Mouse (Mus musculus): ENCODE measurements around the gene Tpp1.
A peak's percentile ranks its signal among the peaks of the same experiment; 100 is the strongest.

Gene Tpp1

DNA sequence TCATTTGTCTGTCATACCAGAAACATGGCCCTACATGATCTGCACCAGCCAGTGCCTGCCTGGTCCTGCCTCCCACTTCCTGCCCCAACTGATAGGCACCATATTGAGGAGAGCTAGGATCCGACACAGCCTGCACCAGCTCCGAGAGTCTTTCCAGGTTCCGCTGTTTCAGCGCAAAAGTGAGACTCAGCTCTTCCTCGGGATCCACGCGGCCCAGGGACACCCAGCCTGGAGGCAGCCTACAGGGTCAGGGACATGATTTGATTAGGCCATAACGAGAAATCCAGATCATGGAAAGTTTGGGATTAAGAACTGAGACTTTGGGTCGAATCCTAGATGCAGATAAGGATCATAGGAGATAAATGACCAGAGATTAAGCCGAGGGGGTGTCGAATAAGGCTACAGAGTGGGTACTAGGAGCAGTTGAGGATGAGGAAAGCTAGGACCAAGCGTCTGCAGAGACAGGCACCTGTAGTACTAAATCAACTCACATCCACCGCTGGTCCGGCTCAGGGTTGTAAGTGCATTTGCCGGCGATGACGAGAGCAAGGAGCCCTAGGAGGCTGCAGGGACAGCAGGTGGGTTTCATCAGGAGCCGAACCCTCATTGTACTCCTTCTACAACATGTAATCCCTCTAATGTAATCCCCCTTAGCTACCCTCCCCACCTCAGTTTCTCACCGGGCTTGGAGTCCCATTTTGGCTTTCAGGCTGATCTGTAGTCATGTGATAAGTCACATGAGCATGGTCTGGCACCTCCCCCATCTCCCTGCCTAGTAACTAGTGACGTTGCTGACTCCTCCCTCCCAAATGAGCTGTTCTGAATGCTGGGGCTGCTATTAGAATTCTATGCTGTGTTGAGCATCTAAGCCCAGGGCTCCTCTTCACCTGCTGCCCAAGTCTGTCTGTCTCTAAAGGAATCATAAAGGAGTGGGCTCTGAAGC lies at the start of gene Tpp1:
Gene Tpp1 (minus strand): TSS at position 745 of the 943 bp plus-strand sequence.
- DNase-seq, result peak; percentile 92

- DNase-seq, result no peak
Measured at GRCm38 (mm10) chr7:105796972-105797371, 44.9 kb upstream of the Tpp1 start.

DNA sequence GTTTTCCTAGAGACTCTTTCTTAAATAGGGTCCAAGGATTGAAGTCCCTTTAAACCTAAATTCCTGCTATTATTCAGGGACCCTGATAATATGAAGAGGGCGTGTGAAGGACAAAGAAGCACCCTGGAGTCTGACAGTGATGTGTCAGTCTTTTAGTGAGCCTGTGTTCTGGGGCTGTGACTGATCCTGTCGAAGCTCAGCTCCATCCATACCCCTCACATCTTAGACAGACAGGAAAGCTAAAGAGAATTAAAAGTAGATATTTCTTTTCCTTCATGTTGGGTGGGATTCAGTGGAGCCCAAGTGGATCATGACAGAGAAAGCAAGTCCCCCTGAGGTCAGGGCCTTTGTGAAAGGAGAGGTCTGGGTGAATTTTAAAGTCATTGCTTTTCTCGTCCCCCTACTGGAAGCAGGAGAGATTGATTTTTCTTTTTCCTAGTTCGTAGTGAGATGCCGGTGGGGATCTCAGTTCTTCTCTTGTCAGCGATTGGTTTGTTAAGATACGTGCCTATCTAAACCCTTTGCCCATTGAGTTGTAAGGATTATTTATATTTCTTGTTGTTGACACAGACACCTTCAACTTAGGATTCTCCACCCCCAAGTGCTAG lies 43.8 kb upstream of the Tpp1 start:
- no peak for DNase-seq

GRCm38 (mm10) chr7:105793701-105794100 lies 41.7 kb upstream of the Tpp1 start:
- peak; percentile 31 for DNase-seq

DNA sequence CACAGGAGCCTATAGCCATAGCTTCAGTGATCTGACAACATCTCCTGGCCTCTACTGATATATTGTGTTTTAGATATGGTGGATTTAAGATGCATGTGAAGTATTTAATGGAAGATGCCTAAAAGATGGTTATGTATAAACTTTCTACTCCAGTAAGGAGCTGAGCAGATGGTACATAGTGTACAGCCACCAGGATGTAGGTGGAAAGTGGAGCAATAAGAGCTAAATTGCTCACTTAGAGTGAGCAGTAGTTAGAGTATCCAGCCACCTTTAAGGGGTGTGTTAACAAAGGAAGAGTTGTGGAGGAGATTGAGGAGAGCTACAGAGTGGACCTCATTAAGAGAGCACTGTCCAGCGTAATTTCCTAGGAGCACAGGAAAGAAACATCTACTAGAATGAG lies 39.1 kb upstream of the Tpp1 start:
- no peak for DNase-seq

DNA sequence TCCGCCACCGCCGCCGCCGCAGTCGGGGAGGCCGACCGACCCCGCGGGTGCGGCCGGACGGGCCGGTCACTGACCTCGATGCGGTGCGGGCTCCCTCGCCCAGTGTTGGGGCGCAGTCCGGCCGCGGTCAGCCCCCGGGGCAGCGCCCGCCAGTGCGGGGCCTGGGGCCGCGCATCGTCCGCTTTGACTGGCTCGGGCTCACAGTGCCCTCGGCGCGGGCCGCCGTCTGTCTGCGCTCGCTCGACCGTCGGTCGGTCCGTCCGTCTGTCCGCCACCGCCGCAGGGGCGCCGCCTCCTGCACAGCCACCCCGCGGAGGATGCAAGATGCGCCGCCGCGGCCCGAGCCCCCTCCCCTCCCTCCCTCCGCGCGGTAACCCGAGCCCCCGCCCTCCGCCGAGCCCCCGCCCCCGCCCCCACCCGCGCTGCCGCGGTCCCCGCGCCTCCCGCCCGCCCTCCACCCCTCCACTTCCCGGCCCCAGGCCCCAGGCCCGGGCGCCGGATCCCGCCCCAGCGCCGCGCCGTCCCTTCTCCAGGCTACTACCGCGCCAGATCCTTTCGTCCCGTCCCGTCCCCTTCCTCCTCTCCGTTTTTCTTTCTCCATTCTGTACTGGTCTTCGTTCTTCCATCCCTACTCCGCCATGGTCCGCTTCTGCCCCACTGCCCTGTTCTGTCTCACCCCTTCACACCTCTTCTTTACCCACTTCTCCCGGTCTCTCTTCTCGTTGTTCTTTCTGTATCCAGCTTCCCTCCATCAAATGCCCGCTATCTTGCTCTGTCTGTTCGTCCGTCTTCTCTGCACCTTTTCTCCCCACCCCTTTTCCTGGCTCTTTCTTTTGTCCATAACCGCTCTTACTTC lies 35.5 kb upstream of the Tpp1 start, which contains the start of gene Dchs1:
Gene Dchs1 (minus strand): TSS at position 370 of the 856 bp plus-strand sequence.
- peak; percentile 70 for DNase-seq

DNA sequence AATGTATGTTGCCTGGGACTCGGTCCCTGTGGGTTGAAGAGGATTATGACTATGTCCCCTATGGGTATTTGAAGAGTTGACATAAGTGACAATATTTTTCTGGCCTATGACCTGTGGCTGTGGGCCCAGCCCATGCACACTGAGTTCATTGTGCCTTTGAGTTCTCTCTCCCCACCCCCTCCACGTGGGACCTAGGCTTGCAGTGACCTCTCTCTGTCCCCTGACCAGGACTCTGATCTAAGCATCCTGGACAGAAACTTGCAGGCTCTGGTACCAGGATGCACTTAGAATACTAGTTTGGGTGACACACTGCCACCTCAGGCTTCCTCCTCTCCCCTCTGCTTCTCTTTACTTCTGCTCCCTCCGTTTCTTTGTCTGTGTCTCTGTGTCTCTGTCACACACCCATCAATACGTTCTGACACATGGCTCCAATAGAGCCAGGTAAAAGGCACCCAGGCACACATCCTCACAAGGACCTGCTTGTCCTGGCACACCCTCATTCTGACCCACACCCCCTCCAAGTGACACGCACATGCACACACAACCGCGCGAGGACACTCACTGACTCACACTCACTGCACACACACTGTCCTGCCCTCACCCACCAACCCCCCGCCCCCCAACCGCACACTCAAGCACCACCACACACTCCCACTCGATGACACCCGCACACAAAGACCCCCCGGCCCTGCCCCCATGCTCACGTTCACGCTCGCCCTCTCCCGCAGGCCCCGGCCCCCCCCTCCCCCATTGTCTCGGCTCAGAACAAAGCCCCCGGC lies 34.7 kb upstream of the Tpp1 start:
- DNase-seq, result peak; percentile 35

- peak; percentile 30 for DNase-seq
Measured at GRCm38 (mm10) chr7:105784556-105784955, 32.5 kb upstream of the Tpp1 start.

GRCm38 (mm10) chr7:105783861-105784260 lies 31.8 kb upstream of the Tpp1 start:
- no peak for DNase-seq

DNA sequence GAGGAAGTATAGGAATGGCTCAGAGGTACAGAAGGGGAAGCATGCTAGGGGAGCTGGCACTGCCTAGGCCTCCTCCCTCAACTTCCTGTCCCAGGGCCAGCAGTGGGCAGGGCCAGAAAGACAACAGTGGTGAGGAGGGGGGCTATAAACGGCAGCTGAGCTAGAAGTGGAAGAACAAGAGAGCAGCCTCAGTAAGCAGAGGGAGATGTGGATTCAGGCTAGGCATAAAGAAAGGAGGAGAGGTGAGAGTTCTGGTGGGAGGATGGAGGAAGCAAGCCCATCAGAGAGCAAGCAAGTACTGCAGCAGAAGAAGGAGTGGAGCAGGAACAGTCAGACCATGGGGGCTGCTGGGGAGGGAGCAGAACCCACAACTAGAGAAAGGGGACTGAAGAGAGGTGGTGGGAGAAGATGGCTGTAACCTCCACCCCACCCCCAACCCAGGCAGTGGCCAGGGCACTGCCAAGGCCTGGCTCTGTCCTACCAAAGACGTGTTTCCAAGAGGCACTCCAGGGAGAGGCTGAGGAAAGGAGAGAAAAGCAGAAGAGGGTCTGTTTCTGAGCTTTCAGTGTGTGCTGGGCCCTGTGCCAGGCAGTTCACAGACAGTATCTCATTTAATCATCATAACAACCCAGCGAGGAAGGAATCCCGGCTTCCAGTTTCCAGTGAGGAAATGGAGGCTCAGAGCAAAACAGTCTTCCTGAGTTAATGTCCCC lies 26.7 kb upstream of the Tpp1 start:
- DNase-seq, result peak; percentile 77

DNA sequence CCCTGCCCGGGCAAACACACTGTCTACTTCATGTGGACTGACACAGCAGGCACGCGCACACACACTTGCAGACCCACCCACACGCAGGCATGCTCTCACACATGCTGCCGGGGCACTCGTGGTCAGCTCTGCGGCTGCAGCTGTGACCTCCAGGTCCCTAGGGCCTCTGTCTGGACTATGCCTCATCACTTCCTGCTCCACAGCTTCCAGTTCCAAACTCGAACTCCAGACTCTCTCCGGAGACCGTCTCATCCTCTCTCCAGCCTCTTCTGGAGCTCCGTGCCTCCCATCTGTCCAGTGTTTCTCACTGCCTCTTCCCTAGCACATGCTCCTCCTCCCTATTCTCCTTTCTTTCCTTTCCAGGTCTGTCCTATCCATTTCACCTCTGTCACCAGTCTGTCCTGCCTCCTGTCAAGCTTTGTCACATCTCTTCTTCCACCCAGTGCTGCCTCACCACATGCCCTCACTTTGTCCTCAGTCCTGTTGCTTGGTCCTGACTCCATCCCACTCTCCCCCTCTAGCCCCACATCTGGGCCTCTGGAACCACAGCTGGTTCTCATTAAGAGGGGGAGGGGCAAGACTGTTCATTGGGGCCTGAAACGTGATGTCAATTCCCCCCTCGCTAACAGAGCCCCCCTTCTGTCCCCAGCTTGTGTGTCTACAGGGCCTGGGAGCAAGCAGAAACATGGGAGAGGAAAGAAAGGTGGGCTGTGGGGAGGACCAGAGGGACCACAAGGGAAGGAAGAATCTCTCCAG lies 25.9 kb upstream of the Tpp1 start:
- DNase-seq, result peak; percentile 83

GRCm38 (mm10) chr7:105777316-105777715 lies 25.3 kb upstream of the Tpp1 start:
- no peak for DNase-seq

- no peak for DNase-seq
Measured at GRCm38 (mm10) chr7:105776026-105776425, 24.0 kb upstream of the Tpp1 start.

- DNase-seq, result peak; percentile 79
Measured at GRCm38 (mm10) chr7:105774661-105775060, 22.6 kb upstream of the Tpp1 start.

DNA sequence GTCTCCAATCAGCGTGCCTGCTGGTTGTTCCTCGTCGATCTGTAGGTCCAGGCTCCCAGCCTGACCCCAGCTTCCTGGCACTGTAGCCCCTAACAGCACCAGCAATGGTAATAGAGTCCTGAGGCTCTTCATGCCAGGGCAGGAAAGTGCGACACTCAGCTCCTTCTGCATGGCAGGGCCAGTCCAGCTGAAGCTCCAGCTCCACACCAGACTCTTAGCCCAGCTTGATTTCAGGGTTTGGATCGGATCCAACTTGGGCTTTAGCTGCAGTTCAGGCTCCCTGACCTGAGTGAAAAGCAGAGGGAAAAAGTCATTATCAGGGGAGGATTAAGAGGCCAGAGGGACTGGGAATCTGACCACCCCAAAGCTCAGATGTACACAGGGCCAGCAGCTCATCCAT lies 21.0 kb upstream of the Tpp1 start:
- peak; percentile 39 for DNase-seq

DNA sequence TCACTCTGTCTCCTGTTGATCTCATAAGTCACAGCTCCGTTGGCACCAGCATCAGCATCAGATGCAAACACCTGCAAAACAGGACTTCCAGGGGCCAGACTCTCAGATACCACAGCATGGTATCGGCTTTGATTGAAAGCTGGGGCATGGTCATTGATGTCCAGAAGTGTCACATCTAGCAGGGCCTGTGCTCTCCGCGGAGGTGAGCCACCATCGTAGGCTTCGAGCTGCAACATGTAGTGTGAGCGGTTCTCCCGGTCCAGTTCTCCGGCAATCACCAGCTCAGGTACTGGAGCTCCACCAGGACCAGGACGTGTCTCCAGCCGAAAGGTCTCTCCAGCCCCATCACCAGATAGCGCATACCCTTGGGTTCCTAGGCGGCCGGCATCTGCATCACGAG lies 20.3 kb upstream of the Tpp1 start:
- DNase-seq, result no peak

DNA sequence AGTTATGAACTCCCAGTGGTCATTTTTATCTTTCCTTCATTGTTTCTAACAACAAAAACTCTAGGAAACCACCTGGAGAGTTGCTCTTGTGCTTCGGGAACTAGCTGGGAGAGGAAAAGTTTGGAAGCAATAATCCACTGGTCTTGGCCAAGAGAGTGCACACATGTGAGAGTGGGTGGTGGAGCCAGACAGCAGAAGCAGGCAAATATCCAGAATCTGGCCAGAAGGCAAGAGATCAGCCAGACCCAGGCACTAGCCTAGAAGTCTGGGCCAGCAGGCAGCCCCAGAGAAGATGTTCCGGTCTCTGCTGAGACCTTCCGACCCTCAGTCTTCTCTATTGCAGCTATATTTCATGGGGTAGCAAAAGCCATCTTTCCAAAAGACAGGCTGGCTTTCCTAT lies 17.9 kb upstream of the Tpp1 start:
- DNase-seq, result no peak

GRCm38 (mm10) chr7:105767729-105768165 lies 15.7 kb upstream of the Tpp1 start:
- DNase-seq, result peak; percentile 69

- DNase-seq, result no peak
Measured at GRCm38 (mm10) chr7:105764331-105764730, 12.3 kb upstream of the Tpp1 start.

GRCm38 (mm10) chr7:105762517-105763270 lies 10.7 kb upstream of the Tpp1 start:
- no peak for DNase-seq
